21 mouse cellular contexts compared by ENCODE assay signal in genomic region chr4:135090613-135091012, GRCm38 (mm10). TPM values are rescaled to one million over a fixed set of nuclear protein-coding genes. Genes with fewer than 3 reads are reported as not detected.
"Had no signal": no experiment of that assay in that cellular context is flagged by ENCODE, and none has a peak within 500 bp of the region (broad histone marks: within the 10 kb centered on the region; RNA-seq: fewer than 3 reads in every experiment).

No protein-coding gene starts in this region.

- H3K9me3 ChIP-seq: intestine, embryonic 15.5 days; kidney, embryonic 15.5 days; limb, embryonic 13.5 days; liver, embryonic 13.5 days; midbrain, embryonic 10.5 days; neural tube, embryonic 13.5 days; stomach, embryonic 15.5 days had no signal

- H3K4me3 ChIP-seq: intestine, embryonic 15.5 days; kidney, embryonic 15.5 days; layer of hippocampus, adult 2 months; left cerebral cortex, adult 2 months; limb, embryonic 13.5 days; liver, embryonic 13.5 days; megakaryocyte, embryonic 14.5 days; midbrain, embryonic 10.5 days; neural tube, embryonic 13.5 days; stomach, embryonic 15.5 days had no signal

- H3K27ac ChIP-seq: intestine, embryonic 15.5 days; kidney, embryonic 15.5 days; layer of hippocampus, adult 2 months; left cerebral cortex, adult 2 months; limb, embryonic 13.5 days; liver, embryonic 13.5 days; midbrain, embryonic 10.5 days; neural tube, embryonic 13.5 days; stomach, embryonic 15.5 days had no signal

- H3K4me1 ChIP-seq: intestine, embryonic 15.5 days; liver, embryonic 13.5 days; midbrain, embryonic 10.5 days; neural tube, embryonic 13.5 days; stomach, embryonic 15.5 days had no signal

- H3K4me2 ChIP-seq: intestine, embryonic 15.5 days; kidney, embryonic 15.5 days; limb, embryonic 13.5 days; liver, embryonic 13.5 days; neural tube, embryonic 13.5 days; stomach, embryonic 15.5 days had no signal

- ATAC-seq: intestine, embryonic 15.5 days; lung, postnatal 0 days had no signal

- DNase-seq: kidney, adult 11 months; kidney, adult 8-10 months; kidney, postnatal 25 days; layer of hippocampus, adult 9-11 months; liver; liver, embryonic 13.5 days; lung, adult 2 months; midbrain, embryonic 14.5 days; right cerebral cortex, postnatal 25 days; spleen, adult 18-20 months; thymus, postnatal 25 days had no signal

- H3K36me3 ChIP-seq: intestine, embryonic 15.5 days; kidney, embryonic 15.5 days; limb, embryonic 13.5 days; liver, embryonic 13.5 days; midbrain, embryonic 10.5 days; neural tube, embryonic 13.5 days; stomach, embryonic 15.5 days had no signal

- H3K27me3 ChIP-seq: intestine, embryonic 15.5 days; kidney, embryonic 15.5 days; limb, embryonic 13.5 days; neural tube, embryonic 13.5 days; stomach, embryonic 15.5 days had no signal

- H3K9ac ChIP-seq: intestine, embryonic 15.5 days; kidney, embryonic 15.5 days; limb, embryonic 13.5 days; liver, embryonic 13.5 days; neural tube, embryonic 13.5 days; stomach, embryonic 15.5 days had no signal

RNA-seq across cellular contexts. Expression of gene Runx3, which starts 29.8 kb away (rescaled TPM):
- polyA plus RNA-seq: midbrain, embryonic 14.5 days had no signal
